Mouse (Mus musculus) right cerebral cortex, postnatal 10 days (tissue): ENCODE measurements at regions not wholly inside any gene's neighbourhood (a gene's known extent, or its start where the extent isn't known, plus 50 kb on each side); places are given as distances from the start of the nearest gene placed in this dataset.
A peak's percentile ranks its signal among the peaks of the same experiment; 100 is the strongest.

Source experiments
- DNase-seq, 2 experiments: peaks; one replicate each; pipeline ENCODE4 v3.0.0; 2021; ENCODE audit warnings: low spot score in 2 of 2

GRCm38 (mm10) chr1:102628061-102628460, 2140.3 kb upstream of the Cdh20 start:
- peak; percentile 93 to 94 for DNase-seq

DNA sequence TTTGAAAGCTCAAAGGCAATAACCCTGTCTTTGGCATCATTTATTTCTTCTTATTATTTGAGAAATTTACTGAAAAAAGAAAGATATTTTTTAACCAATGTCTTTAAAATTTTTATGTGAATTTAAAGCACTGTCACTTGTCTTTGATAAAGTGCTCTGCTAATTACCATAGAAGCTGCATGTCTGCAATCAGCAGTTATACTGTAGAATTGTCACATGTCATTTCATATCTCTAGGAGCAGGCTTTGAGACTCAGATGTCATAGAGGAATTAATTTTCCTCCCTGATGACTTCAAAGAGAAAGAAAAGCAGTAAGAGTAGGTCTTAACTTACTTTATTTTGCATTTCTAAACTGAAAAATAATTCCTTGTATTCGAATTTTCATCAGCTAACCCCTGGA, 2123.9 kb upstream of the Cdh20 start:
- no peak for DNase-seq

- no peak for DNase-seq
Measured at GRCm38 (mm10) chr1:102687367-102688070, 2080.8 kb upstream of the Cdh20 start.

- no peak for DNase-seq
Measured at GRCm38 (mm10) chr1:102716459-102716858, 2051.9 kb upstream of the Cdh20 start.

- DNase-seq = no peak
Measured at GRCm38 (mm10) chr1:102733991-102734390, 2034.3 kb upstream of the Cdh20 start.

DNA sequence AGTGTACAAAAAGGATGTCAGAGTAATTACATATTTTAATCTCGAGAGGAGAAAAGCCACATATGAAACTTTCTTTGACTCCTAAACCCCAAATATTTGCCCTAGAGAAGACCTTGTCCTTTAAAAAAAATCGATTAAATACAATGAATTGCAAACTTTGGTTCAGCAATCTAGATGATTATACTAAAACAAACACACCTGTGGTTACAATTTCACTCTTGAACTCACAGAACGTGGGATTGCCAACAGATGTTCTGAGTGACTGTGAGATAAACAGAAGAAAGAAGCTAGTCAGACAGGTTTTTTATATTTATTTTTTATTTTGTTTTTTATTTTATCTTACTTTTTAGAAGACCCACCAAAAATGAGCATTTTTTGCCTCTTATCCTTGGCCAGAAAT, 2032.9 kb upstream of the Cdh20 start:
- no peak for DNase-seq

DNA sequence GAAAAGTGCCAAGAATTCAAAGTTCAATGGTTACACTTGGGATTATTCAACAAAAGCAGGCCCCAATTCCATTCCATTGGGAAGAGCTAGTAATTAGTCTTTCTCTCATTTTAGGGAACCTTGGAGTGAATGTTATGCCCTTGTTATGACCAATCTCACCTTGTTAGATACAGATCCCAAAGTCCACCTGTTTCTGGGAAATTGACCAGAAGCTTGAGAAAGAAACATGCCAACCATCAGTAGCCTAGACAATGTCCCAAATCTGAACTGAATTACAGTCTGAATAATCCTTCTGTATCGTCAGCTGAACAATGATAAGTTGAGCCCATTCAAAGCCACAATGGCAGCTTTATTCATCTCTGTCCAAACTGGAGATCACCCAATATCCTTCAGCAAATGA, 2010.4 kb upstream of the Cdh20 start:
- no peak for DNase-seq
